Mouse (Mus musculus) ES-Bruce4 (cell line): ENCODE data around the gene Mtg2.

Experiments
- CTCF ChIP-seq: IDR thresholded peaks from one replicate; pipeline ENCODE4 v1.8.1; 2011; ENCODE audit warnings: low read depth, low read length
- EP300 ChIP-seq: IDR thresholded peaks from 2 replicates; pipeline ENCODE4 v1.6.1; 2011; ENCODE audit warnings: low read depth, low read length; ENCODE audit not compliant: insufficient read depth
- POLR2A ChIP-seq: IDR thresholded peaks from one replicate; pipeline ENCODE4 v1.8.1; 2011; ENCODE audit warnings: low read length; ENCODE audit not compliant: insufficient read depth

- no peak for TF ChIP-seq CTCF
- no peak for TF ChIP-seq EP300
- no peak for TF ChIP-seq POLR2A
Observed at GRCm38 (mm10) chr2:180031270-180031669, 39.1 kb upstream of the Mtg2 start.
